Mouse (Mus musculus): ENCODE results near the gene Wnt3a. TPM values are rescaled to one million over a fixed set of nuclear protein-coding genes. Genes with fewer than 3 reads are reported as not detected.
A peak's percentile ranks its signal among the peaks of the same experiment; 100 is the strongest.

The Wnt3a gene
- polyA plus RNA-seq, 1 experiment from 2014 or later = 12.6 TPM

GRCm38 (mm10) chr11:59263870-59264563, 26.5 kb downstream of the Wnt3a start:
- H3K4me1 ChIP-seq (ENCODE audit: insufficient read depth, low read depth, low read length) = peaks cover 5% of the 10 kb centered on the region
- peak overlapping the region; percentile 50 for H3K4me3 ChIP-seq (ENCODE audit: low read depth, low read length)
- ATAC-seq (peak; percentile 45), DNase-seq (ENCODE audit: low spot score) (peak; percentile 74)
- 1% methylated on average over 52 of the region's 56 CpGs for WGBS
- H3K27me3 ChIP-seq (replicated peaks; ENCODE audit: insufficient read depth, low read length) = no peaks in the 10 kb centered on the region
- peak overlapping the region; percentile 51 for H3K9ac ChIP-seq (replicated peaks; ENCODE audit: low read depth)
- H3K27ac ChIP-seq (ENCODE audit: low read length) = peak overlapping the region; percentile 64; the same call in 1 of the 2 replicates
- no peak for TF ChIP-seq EP300 (IDR thresholded peaks at IDR 0.05)
- peak; percentile 68 for TF ChIP-seq CTCF (IDR thresholded peaks at IDR 0.05)
- H3K4me2 ChIP-seq (replicated peaks; ENCODE audit: low read depth, low read length) = peak overlapping the region; percentile 91
- no peaks in the 10 kb centered on the region for H3K9me3 ChIP-seq (ENCODE audit: low read length)
- H3K36me3 ChIP-seq (ENCODE audit: insufficient read depth, low read length) = no peaks in the 10 kb centered on the region

DNA sequence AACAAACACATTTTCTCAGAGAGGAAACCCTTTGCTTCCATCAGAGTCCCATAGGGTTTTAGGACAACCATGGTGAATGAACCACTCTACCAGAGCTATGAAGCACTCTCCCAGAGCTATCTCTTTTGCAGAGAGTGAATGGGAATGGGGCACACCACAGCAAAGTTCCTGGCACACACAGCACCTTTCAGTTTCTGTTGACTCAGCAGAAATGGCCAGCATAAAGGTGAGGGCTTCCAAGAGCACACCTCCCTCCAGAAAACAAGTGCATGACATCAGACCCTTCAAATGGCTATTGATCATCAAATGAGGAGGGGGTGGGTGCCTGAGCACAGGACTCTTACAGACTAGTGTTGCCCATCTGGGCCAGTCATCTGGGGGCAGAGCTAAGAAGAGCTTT, 28.2 kb downstream of the Wnt3a start:
- H3K4me3 ChIP-seq (ENCODE audit: low read depth, low read length) = no peak overlapping the region
- H3K27ac ChIP-seq (ENCODE audit: low read length) = peak overlapping the region; percentile 84; the same call in 1 of the 2 replicates
- no peak for TF ChIP-seq CTCF (IDR thresholded peaks at IDR 0.05)
- no peak for TF ChIP-seq EP300 (IDR thresholded peaks at IDR 0.05)
- no peak overlapping the region for H3K9ac ChIP-seq (replicated peaks; ENCODE audit: low read depth)
- H3K27me3 ChIP-seq (replicated peaks; ENCODE audit: insufficient read depth, low read length) = no peaks in the 10 kb centered on the region
- no peaks in the 10 kb centered on the region for H3K9me3 ChIP-seq (ENCODE audit: low read length)
- ATAC-seq = no peak
- H3K4me2 ChIP-seq (replicated peaks; ENCODE audit: low read depth, low read length) = no peak overlapping the region
- no peaks in the 10 kb centered on the region for H3K36me3 ChIP-seq (ENCODE audit: insufficient read depth, low read length)
- DNase-seq (ENCODE audit: low spot score) = no peak
- H3K4me1 ChIP-seq (ENCODE audit: insufficient read depth, low read depth, low read length) = peaks cover 5% of the 10 kb centered on the region

DNA sequence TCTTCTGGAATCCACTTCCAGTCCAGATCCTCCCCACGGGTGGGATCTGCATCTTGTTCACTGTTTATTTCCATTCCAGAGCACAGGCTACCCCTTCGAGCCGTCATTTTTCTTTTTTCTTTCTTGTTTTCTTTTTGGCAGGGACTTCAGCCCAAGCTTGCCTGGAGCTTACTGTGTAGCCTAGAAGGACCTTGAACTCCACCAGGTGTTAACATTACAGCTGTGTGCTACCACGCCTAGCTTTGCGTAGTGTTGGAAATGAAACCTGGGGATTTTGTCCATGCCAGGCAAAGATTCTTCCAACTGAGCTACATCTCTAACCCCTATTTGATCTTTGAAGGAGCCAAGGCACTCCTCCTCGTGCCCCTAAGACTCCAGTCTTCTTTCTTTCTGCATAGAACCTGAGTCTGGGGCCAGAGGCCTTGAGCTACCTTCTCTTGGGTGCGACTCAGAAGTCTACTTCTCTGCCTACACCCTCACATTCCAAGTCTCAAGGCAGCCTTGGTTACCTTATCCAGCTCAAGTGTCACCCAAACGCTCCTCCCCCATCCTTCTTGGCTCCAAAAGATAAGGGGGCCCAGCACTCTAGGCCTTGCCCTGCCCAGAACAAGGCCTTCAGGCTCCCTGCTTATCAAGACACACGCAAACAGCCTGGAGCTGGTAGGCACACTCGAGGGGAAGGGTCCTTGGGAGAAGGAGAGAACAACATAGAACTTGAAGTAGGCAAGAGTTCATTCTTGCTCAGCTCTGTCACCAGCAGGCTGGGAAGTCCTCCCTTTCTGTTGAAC, 29.7 kb downstream of the Wnt3a start:
- H3K36me3 ChIP-seq (ENCODE audit: insufficient read depth, low read length) = no peaks in the 10 kb centered on the region
- no peak overlapping the region for H3K4me2 ChIP-seq (replicated peaks; ENCODE audit: low read depth, low read length)
- no peaks in the 10 kb centered on the region for H3K9me3 ChIP-seq (ENCODE audit: low read length)
- TF ChIP-seq CTCF (IDR thresholded peaks at IDR 0.05) (no peak), EP300 (IDR thresholded peaks at IDR 0.05) (peak; percentile 95)
- DNase-seq (ENCODE audit: low spot score) (peak; percentile 89), ATAC-seq (peak; percentile 96)
- 45% methylated on average over 10 of the region's 10 CpGs for WGBS
- H3K4me3 ChIP-seq (ENCODE audit: low read depth, low read length) = no peak overlapping the region
- no peak overlapping the region for H3K9ac ChIP-seq (replicated peaks; ENCODE audit: low read depth)
- peak overlapping the region; percentile 84 for H3K27ac ChIP-seq (ENCODE audit: low read length)
- H3K27me3 ChIP-seq (replicated peaks; ENCODE audit: insufficient read depth, low read length) = no peaks in the 10 kb centered on the region
- H3K4me1 ChIP-seq (ENCODE audit: insufficient read depth, low read depth, low read length) = peaks cover 5% of the 10 kb centered on the region

DNA sequence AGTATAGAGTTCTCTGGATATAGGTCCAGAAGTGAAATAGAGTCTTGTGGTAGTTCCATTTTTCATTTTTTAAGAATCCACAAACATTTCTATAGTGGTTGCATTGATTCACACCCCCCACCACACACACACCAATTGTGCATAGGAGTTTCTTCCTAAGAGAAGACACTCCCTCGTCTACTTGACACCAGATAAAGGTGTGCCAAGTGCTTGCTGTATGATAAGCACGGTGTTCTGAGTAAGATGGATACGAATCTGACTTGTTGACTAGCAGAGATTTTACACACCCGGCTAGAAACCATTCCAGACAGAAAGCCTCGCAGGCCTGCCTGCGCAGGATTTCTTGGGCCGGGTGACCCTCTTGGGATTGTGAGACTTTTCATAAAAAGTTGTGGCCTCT, 30.9 kb downstream of the Wnt3a start:
- peaks cover 4% of the 10 kb centered on the region for H3K4me1 ChIP-seq (ENCODE audit: insufficient read depth, low read depth, low read length)
- 47% methylated on average over 7 of the region's 7 CpGs for WGBS
- no peak overlapping the region for H3K4me2 ChIP-seq (replicated peaks; ENCODE audit: low read depth, low read length)
- H3K27me3 ChIP-seq (replicated peaks; ENCODE audit: insufficient read depth, low read length) = no peaks in the 10 kb centered on the region
- DNase-seq (ENCODE audit: low spot score) (no peak), ATAC-seq (no peak)
- H3K9ac ChIP-seq (replicated peaks; ENCODE audit: low read depth) = no peak overlapping the region
- no peaks in the 10 kb centered on the region for H3K9me3 ChIP-seq (ENCODE audit: low read length)
- H3K4me3 ChIP-seq (ENCODE audit: low read depth, low read length) = no peak overlapping the region
- no peaks in the 10 kb centered on the region for H3K36me3 ChIP-seq (ENCODE audit: insufficient read depth, low read length)
- peak overlapping the region; percentile 84 for H3K27ac ChIP-seq (ENCODE audit: low read length)
- TF ChIP-seq EP300 (IDR thresholded peaks at IDR 0.05) (no peak), CTCF (IDR thresholded peaks at IDR 0.05) (no peak)

- TF ChIP-seq CTCF (IDR thresholded peaks at IDR 0.05) (no peak), EP300 (IDR thresholded peaks at IDR 0.05) (no peak)
- 53% methylated on average over 10 of the region's 10 CpGs for WGBS
These were observed 42.5 kb downstream of the Wnt3a start for GRCm38 (mm10) chr11:59248101-59248500.

DNA sequence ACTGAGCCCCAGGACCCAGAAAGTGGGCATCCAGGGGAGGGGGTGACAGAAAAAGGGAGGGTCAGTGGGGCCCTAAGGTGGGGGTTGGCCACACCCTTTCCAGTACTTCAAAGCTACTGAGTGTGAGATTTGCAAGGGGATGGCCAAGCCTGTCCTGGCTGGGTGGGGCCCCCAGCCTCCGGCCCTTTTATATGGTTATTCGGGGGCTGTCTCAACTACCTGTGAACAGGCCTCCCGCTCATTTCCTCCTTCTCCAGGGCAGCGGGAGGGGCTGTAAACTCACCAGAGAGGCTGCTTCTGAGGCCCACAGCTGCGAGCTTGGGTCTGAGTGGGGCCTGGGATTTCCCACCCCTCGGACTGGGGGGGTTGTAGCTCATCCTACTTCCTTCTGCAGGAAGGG, 46.7 kb downstream of the Wnt3a start:
- H3K27me3 ChIP-seq (replicated peaks; ENCODE audit: insufficient read depth, low read length) = no peaks in the 10 kb centered on the region
- no peak for TF ChIP-seq CTCF (IDR thresholded peaks at IDR 0.05)
- no peak for TF ChIP-seq EP300 (IDR thresholded peaks at IDR 0.05)
- no peak overlapping the region for H3K4me3 ChIP-seq (ENCODE audit: low read depth, low read length)
- no peak overlapping the region for H3K9ac ChIP-seq (replicated peaks; ENCODE audit: low read depth)
- H3K36me3 ChIP-seq (ENCODE audit: insufficient read depth, low read length) = no peaks in the 10 kb centered on the region
- H3K9me3 ChIP-seq (ENCODE audit: low read length) = no peaks in the 10 kb centered on the region
- no peak overlapping the region for H3K27ac ChIP-seq (ENCODE audit: low read length)
- DNase-seq (ENCODE audit: low spot score) (no peak), ATAC-seq (no peak)
- no peak overlapping the region for H3K4me2 ChIP-seq (replicated peaks; ENCODE audit: low read depth, low read length)
- 25% methylated on average over 5 of the region's 6 CpGs for WGBS
- H3K4me1 ChIP-seq (ENCODE audit: insufficient read depth, low read depth, low read length) = no peaks in the 10 kb centered on the region

More at GRCm38 (mm10) chr11:59248101-59248500, 42.5 kb downstream of the Wnt3a start:
- Histone ChIP-seq H3K4me2 (replicated peaks; ENCODE audit: low read depth, low read length) (no peak overlapping the region), H3K27ac (ENCODE audit: low read length) (no peak overlapping the region), H3K27me3 (replicated peaks; ENCODE audit: insufficient read depth, low read length) (no peaks in the 10 kb centered on the region), H3K9me3 (ENCODE audit: low read length) (no peaks in the 10 kb centered on the region), H3K4me1 (ENCODE audit: insufficient read depth, low read depth, low read length) (no peaks in the 10 kb centered on the region), H3K9ac (replicated peaks; ENCODE audit: low read depth) (no peak overlapping the region), H3K36me3 (ENCODE audit: insufficient read depth, low read length) (no peaks in the 10 kb centered on the region), H3K4me3 (ENCODE audit: low read depth, low read length) (no peak overlapping the region)
- DNase-seq (ENCODE audit: low spot score) (no peak), ATAC-seq (no peak)

All from lung, postnatal 0 days (tissue).